Mouse (Mus musculus): ENCODE data around the gene Mip.
"Not testable (repeated sequence)": the region's sequence is repeated elsewhere in the genome, so short reads cannot be mapped to it uniquely, and the experiment has no call there.

Gene Mip

GRCm38 (mm10) chr10:128211390-128212108 is 14.1 kb upstream of the Mip start, which contains the start of gene Spryd4:
Spryd4 (minus strand) TSS chr10:128211807.
- DNase-seq = peak; percentile 90 to 91

GRCm38 (mm10) chr10:128212148-128212547 is 13.5 kb upstream of the Mip start:
- no peak for DNase-seq

GRCm38 (mm10) chr10:128212871-128213323 is 12.7 kb upstream of the Mip start:
- peak; percentile 54 to 76 for DNase-seq

GRCm38 (mm10) chr10:128214112-128214511 is 11.5 kb upstream of the Mip start:
- not testable (repeated sequence) for DNase-seq

- DNase-seq = no peak
Observed at GRCm38 (mm10) chr10:128214981-128215380, 10.7 kb upstream of the Mip start.

- DNase-seq = no peak
Observed at GRCm38 (mm10) chr10:128218387-128219117, 7.1 kb upstream of the Mip start.

- DNase-seq = no peak
Observed at GRCm38 (mm10) chr10:128221533-128222286, 3.9 kb upstream of the Mip start.

GRCm38 (mm10) chr10:128225064-128225463 is 574 bp upstream of the Mip start:
- no peak for DNase-seq

- DNase-seq = no peak
Observed at GRCm38 (mm10) chr10:128227592-128227991, 2.0 kb downstream of the Mip start.

- DNase-seq = no peak
Observed at GRCm38 (mm10) chr10:128228009-128228408, 2.4 kb downstream of the Mip start.

GRCm38 (mm10) chr10:128230582-128230981 is 4.9 kb downstream of the Mip start:
- DNase-seq = no peak

- DNase-seq = no peak
Observed at GRCm38 (mm10) chr10:128231146-128231545, 5.5 kb downstream of the Mip start.

- peak; percentile 90 to 91 for DNase-seq
Observed at GRCm38 (mm10) chr10:128231697-128232419, 6.2 kb downstream of the Mip start, which contains the start of gene Timeless. Timeless (plus strand) TSS chr10:128232065.

- peak in 1 of 2 experiments; percentile 72 for DNase-seq
Observed at GRCm38 (mm10) chr10:128232420-128232985, 6.9 kb downstream of the Mip start.

- no peak for DNase-seq
Observed at GRCm38 (mm10) chr10:128236321-128236720, 10.7 kb downstream of the Mip start.

- no peak for DNase-seq
Observed at GRCm38 (mm10) chr10:128237807-128238480, 12.3 kb downstream of the Mip start.

GRCm38 (mm10) chr10:128239140-128239539 is 13.5 kb downstream of the Mip start:
- DNase-seq = no peak

GRCm38 (mm10) chr10:128240131-128240530 is 14.5 kb downstream of the Mip start:
- DNase-seq = no peak

GRCm38 (mm10) chr10:128243252-128243651 is 17.6 kb downstream of the Mip start:
- no peak for DNase-seq

GRCm38 (mm10) chr10:128244121-128244520 is 18.5 kb downstream of the Mip start:
- DNase-seq = no peak

GRCm38 (mm10) chr10:128247020-128247732 is 21.5 kb downstream of the Mip start:
- DNase-seq = peak; percentile 56 to 65
